Mouse (Mus musculus) heart, postnatal 0 days (tissue): ENCODE measurements around the gene Rgcc.

Source experiments
- CTCF ChIP-seq: IDR thresholded peaks from 2 replicates; pipeline ENCODE4 v1.5.1; 2016; ENCODE audit warnings: antibody characterized with exemption, control low read depth, low read depth
- EP300 ChIP-seq: IDR thresholded peaks from 2 replicates; pipeline ENCODE4 v1.6.1; 2016; ENCODE audit warnings: antibody characterized with exemption, low read depth

- TF ChIP-seq CTCF (no peak), EP300 (no peak)
These were observed 29.2 kb downstream of the Rgcc start for GRCm38 (mm10) chr14:79272188-79272694.
